Mouse (Mus musculus) midbrain, embryonic 14.5 days (tissue): ENCODE data around the gene Smim15. TPM values are rescaled to one million over a fixed set of nuclear protein-coding genes. Genes with fewer than 3 reads are reported as not detected.

Experiments
- ATAC-seq: fragments of 200-750 bp; cut with Nextera tagmentation; 2 replicates; pipeline ENCODE4 v1.8.0; 2017; ENCODE audit warnings: moderate number of reproducible peaks, moderate library complexity; ENCODE audit not compliant: low FRiP score, low TSS enrichment
- DNase-seq: peaks from one replicate; pipeline ENCODE4 v3.0.0-alpha.2; 2015
- H3K27ac ChIP-seq: fragments of 300-500 bp; sonication (generic); replicated peaks from 2 replicates; pipeline ENCODE4 v1.5.1; 2014; ENCODE audit warnings: mild to moderate bottlenecking, low read depth, low read length, moderate library complexity
- H3K27me3 ChIP-seq: fragments of 300-500 bp; sonication (generic); 2 replicates; pipeline ENCODE4 v1.6.1; 2014; ENCODE audit warnings: low read length, control low read depth, mixed read lengths; ENCODE audit not compliant: control insufficient read depth, insufficient read depth
- H3K36me3 ChIP-seq: fragments of 300-500 bp; sonication (generic); 2 replicates; pipeline ENCODE4 v1.6.1; 2014; ENCODE audit warnings: low read length, control low read depth; ENCODE audit not compliant: control insufficient read depth, insufficient read depth
- H3K4me1 ChIP-seq: fragments of 300-500 bp; sonication (generic); 2 replicates; pipeline ENCODE4 v1.6.1; 2014; ENCODE audit warnings: mild to moderate bottlenecking, antibody characterized with exemption, low read length, control low read depth; ENCODE audit not compliant: control insufficient read depth, insufficient read depth
- H3K4me2 ChIP-seq: fragments of 300-500 bp; sonication (generic); 2 replicates; pipeline ENCODE4 v1.6.1; 2014; ENCODE audit warnings: mild to moderate bottlenecking, low read length, moderate library complexity
- H3K4me3 ChIP-seq: fragments of 300-500 bp; sonication (generic); replicated peaks from 2 replicates; pipeline ENCODE4 v1.5.1; 2014; ENCODE audit warnings: low read depth, low read length
- H3K9ac ChIP-seq: fragments of 300-500 bp; sonication (generic); replicated peaks from 2 replicates; pipeline ENCODE4 v1.6.1; 2014; ENCODE audit warnings: mild to moderate bottlenecking, low read length, moderate library complexity
- H3K9me3 ChIP-seq: fragments of 300-500 bp; sonication (generic); 2 replicates; pipeline ENCODE4 v1.6.1; 2016; ENCODE audit warnings: low read length, control low read depth, mixed read lengths; ENCODE audit not compliant: control insufficient read depth
- WGBS: fragments of 180-500 bp; shearing (Covaris S2); extraction: QIAGEN DNeasy Blood & Tissue Kit; methylation state at CpG from one replicate; pipeline ENCODE4 v1.1.7; 2014; 5-methylcytosine and 5-hydroxymethylcytosine counted together
- polyA plus RNA-seq: library from polyadenylated mRNA; unstranded; fragments of >200 nt; fragmentation: Nextera tagmentation; extraction: Ambion mirVana; gene quantifications from 2 replicates; pipeline ENCODE4 v1.2.1, GENCODE M21; 2014

Smim15 gene
- 34.4 and 37.9 TPM in 2 replicates for polyA plus RNA-seq

DNA sequence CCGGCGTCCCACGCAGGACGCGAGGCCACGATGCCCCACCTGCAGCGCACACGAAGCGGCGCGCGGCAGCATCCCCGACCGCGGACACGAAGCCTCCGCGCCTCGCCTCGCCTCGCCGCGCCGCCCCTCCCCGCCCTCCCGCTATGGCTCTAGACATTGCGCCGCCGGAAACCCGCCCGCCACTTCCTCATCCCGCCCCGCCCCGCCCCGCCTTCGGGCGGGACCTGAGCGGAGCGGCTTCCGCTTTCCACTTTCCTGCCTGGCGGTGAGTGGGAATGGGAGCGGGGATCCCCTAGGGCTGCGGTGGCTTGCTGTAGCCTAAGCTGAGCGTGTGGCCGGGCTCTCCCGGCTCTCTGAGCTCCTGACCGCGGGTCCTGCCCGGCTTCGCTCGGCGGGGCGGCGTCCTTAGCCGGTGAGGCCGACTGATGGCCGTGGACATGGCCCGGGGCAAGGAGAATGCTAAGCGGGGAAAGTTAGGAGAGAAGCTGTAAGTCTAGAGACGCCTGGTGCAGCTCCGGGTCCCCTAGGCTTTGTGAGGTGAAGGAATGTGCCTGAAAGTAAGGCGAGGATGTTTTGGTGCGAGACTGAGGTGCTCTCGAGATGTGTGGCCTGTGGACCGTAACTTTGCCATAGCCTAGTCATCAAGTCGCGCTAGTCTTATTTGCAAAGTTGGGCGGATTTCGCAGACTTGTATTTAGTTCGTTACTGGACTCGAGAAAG lies at the start of gene Smim15:
Gene Smim15 (plus strand): TSS at position 225 of the 720 bp plus-strand sequence.
- Histone ChIP-seq H3K9ac (peak within 1 kb of the TSS; percentile 90), H3K4me2 (peak within 1 kb of the TSS; percentile 72), H3K4me3 (peak within 1 kb of the TSS; percentile 67), H3K36me3 (peaks cover 7% of the 10 kb centered on the region; the same call in 1 of the 2 replicates), H3K27me3 (no peaks in the 10 kb centered on the region; the same call in 1 of the 2 replicates), H3K4me1 (peaks cover 26% of the 10 kb centered on the region), H3K9me3 (no peaks in the 10 kb centered on the region), H3K27ac (peak within 1 kb of the TSS; percentile 89)
- peak; percentile 97 for DNase-seq
- ATAC-seq, result peak; percentile 95
- under 1% methylated on average over 70 of the region's 71 CpGs for WGBS

DNA sequence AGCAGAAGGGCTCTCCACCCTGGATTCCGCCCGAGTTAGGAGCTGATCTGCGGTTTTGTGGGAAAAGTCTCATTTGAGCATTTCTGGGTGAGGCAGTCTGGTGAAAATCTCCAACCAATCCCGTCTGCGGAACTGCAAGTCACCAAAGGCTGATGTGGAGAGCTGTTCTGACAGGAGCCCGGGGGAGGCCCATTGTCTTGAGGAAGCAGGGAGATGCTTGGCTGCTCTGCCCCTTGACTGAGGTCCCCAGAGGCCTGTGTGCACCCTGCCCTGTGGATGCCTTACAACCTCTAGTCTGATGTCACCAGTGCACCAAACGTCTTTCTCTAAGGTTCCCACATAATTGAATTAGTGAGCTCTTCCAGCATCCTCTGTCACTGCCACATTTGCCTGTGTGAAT lies 49.0 kb upstream of the Smim15 start:
- Histone ChIP-seq H3K9me3 (no peaks in the 10 kb centered on the region), H3K36me3 (no peaks in the 10 kb centered on the region), H3K27me3 (no peaks in the 10 kb centered on the region), H3K4me3 (no peak overlapping the region), H3K9ac (no peak overlapping the region), H3K4me1 (0 out of 2 replicates have a peak, but pooled peaks cover 3% of the 10 kb centered on the region), H3K27ac (no peak overlapping the region), H3K4me2 (no peak overlapping the region)
- WGBS, result 23% methylated on average over 7 of the region's 7 CpGs
- ATAC-seq (no peak), DNase-seq (peak; percentile 11)

GRCm38 (mm10) chr13:107996301-107996700 lies 47.9 kb upstream of the Smim15 start:
- 93% methylated on average over 3 of the region's 3 CpGs for WGBS
- H3K4me1 ChIP-seq, result 0 out of 2 replicates have a peak, but pooled peaks cover 3% of the 10 kb centered on the region
- no peak overlapping the region for H3K4me2 ChIP-seq
- no peaks in the 10 kb centered on the region for H3K9me3 ChIP-seq
- no peak overlapping the region for H3K9ac ChIP-seq
- H3K27me3 ChIP-seq, result no peaks in the 10 kb centered on the region
- no peak for DNase-seq
- ATAC-seq, result no peak
- no peaks in the 10 kb centered on the region for H3K36me3 ChIP-seq
- H3K4me3 ChIP-seq, result no peak overlapping the region
- H3K27ac ChIP-seq, result no peak overlapping the region

GRCm38 (mm10) chr13:108007861-108008260 lies 36.4 kb upstream of the Smim15 start:
- no peak overlapping the region for H3K9ac ChIP-seq
- H3K36me3 ChIP-seq, result no peaks in the 10 kb centered on the region
- no peak for DNase-seq
- H3K4me2 ChIP-seq, result no peak overlapping the region
- no peak overlapping the region for H3K27ac ChIP-seq
- no peaks in the 10 kb centered on the region for H3K4me1 ChIP-seq
- WGBS, result 91% methylated on average over 4 of the region's 4 CpGs
- no peak for ATAC-seq
- H3K9me3 ChIP-seq, result no peaks in the 10 kb centered on the region
- no peak overlapping the region for H3K4me3 ChIP-seq
- H3K27me3 ChIP-seq, result no peaks in the 10 kb centered on the region

GRCm38 (mm10) chr13:108013110-108013509 lies 31.1 kb upstream of the Smim15 start:
- no peak overlapping the region for H3K9ac ChIP-seq
- H3K27me3 ChIP-seq, result no peaks in the 10 kb centered on the region
- no peak overlapping the region for H3K4me2 ChIP-seq
- WGBS, result 87% methylated on average over 8 of the region's 8 CpGs
- no peaks in the 10 kb centered on the region for H3K36me3 ChIP-seq
- H3K9me3 ChIP-seq, result no peaks in the 10 kb centered on the region
- H3K4me1 ChIP-seq, result no peaks in the 10 kb centered on the region
- DNase-seq (no peak), ATAC-seq (no peak)
- no peak overlapping the region for H3K4me3 ChIP-seq
- no peak overlapping the region for H3K27ac ChIP-seq

GRCm38 (mm10) chr13:108013839-108014238 lies 30.4 kb upstream of the Smim15 start:
- H3K9me3 ChIP-seq, result no peaks in the 10 kb centered on the region
- no peak for ATAC-seq
- no peak for DNase-seq
- no peak overlapping the region for H3K4me2 ChIP-seq
- no peak overlapping the region for H3K27ac ChIP-seq
- H3K36me3 ChIP-seq, result no peaks in the 10 kb centered on the region
- H3K9ac ChIP-seq, result no peak overlapping the region
- H3K4me1 ChIP-seq, result no peaks in the 10 kb centered on the region
- H3K27me3 ChIP-seq, result no peaks in the 10 kb centered on the region
- no peak overlapping the region for H3K4me3 ChIP-seq
- 91% methylated on average over 6 of the region's 6 CpGs for WGBS

DNA sequence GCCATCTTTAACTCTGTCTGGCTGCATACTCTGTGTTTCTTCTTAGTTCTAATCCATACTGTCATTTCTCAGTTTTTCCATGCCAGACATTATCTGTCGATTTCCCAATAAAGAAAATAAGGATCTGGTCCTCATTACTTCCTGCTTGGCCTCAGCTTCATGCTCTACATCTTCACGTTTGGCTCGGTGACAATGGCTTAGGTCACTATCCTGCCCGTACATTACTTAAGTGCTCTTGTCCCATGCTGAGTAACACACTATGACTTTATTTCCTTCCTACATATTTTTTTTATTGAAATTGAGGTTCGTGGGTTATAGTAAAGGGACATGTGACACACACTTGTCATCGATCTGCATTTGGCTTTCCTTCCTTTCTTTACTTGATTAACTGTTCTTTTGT lies 29.1 kb upstream of the Smim15 start:
- ATAC-seq, result no peak
- Histone ChIP-seq H3K4me1 (no peaks in the 10 kb centered on the region), H3K36me3 (no peaks in the 10 kb centered on the region), H3K27me3 (no peaks in the 10 kb centered on the region), H3K4me2 (no peak overlapping the region), H3K9me3 (no peaks in the 10 kb centered on the region), H3K9ac (no peak overlapping the region), H3K4me3 (no peak overlapping the region), H3K27ac (no peak overlapping the region)
- WGBS, result 93% methylated on average over 6 of the region's 6 CpGs
- DNase-seq, result no peak

- ATAC-seq, result no peak
- 86% methylated on average over 6 of the region's 6 CpGs for WGBS
- H3K4me3 ChIP-seq, result no peak overlapping the region
Measured at GRCm38 (mm10) chr13:108017349-108017748, 26.9 kb upstream of the Smim15 start.

GRCm38 (mm10) chr13:108025802-108026201 lies 18.4 kb upstream of the Smim15 start:
- 80% methylated on average over 3 of the region's 3 CpGs for WGBS
- Histone ChIP-seq H3K4me3 (no peak overlapping the region), H3K27ac (no peak overlapping the region), H3K4me2 (no peak overlapping the region), H3K9ac (no peak overlapping the region), H3K4me1 (no peaks in the 10 kb centered on the region), H3K36me3 (no peaks in the 10 kb centered on the region), H3K27me3 (no peaks in the 10 kb centered on the region), H3K9me3 (no peaks in the 10 kb centered on the region)
- DNase-seq, result no peak
- ATAC-seq, result no peak

More at GRCm38 (mm10) chr13:108017349-108017748, 26.9 kb upstream of the Smim15 start:
- H3K9ac ChIP-seq, result no peak overlapping the region
- H3K27ac ChIP-seq, result no peak overlapping the region
- H3K4me1 ChIP-seq, result no peaks in the 10 kb centered on the region
- no peaks in the 10 kb centered on the region for H3K9me3 ChIP-seq
- H3K4me2 ChIP-seq, result no peak overlapping the region
- no peak for DNase-seq
- H3K27me3 ChIP-seq, result no peaks in the 10 kb centered on the region
- no peaks in the 10 kb centered on the region for H3K36me3 ChIP-seq
